Mouse (Mus musculus) neural tube, embryonic 14.5 days (tissue): ENCODE measurements at regions not wholly inside any gene's neighbourhood (a gene's known extent, or its start where the extent isn't known, plus 50 kb on each side); places are given as distances from the start of the nearest gene placed in this dataset.
A peak's percentile ranks its signal among the peaks of the same experiment; 100 is the strongest.

Experiments
- ATAC-seq: fragments of 200-750 bp; cut with Nextera tagmentation; 2 replicates; pipeline ENCODE4 v1.8.0; 2017; ENCODE audit warnings: low read depth, mild to moderate bottlenecking, moderate TSS enrichment, moderate library complexity
- H3K27ac ChIP-seq: fragments of 300-500 bp; sonication (generic); 2 replicates; pipeline ENCODE4 v1.5.1; 2014; ENCODE audit warnings: low read depth, mild to moderate bottlenecking, control low read depth, low read length, moderate library complexity, mixed read lengths
- H3K27me3 ChIP-seq: fragments of 300-500 bp; sonication (generic); 2 replicates; pipeline ENCODE4 v1.6.1; 2014; ENCODE audit warnings: low read length; ENCODE audit not compliant: control insufficient read depth, insufficient read depth
- H3K36me3 ChIP-seq: fragments of 300-500 bp; sonication (generic); 2 replicates; pipeline ENCODE4 v1.6.1; 2014; ENCODE audit warnings: low read length, mixed read lengths; ENCODE audit not compliant: control insufficient read depth, insufficient read depth
- H3K4me1 ChIP-seq: fragments of 300-500 bp; sonication (generic); 2 replicates; pipeline ENCODE4 v1.6.1; 2014; ENCODE audit warnings: low read length; ENCODE audit not compliant: control insufficient read depth, insufficient read depth
- H3K4me2 ChIP-seq: fragments of 300-500 bp; sonication (generic); 2 replicates; pipeline ENCODE4 v1.6.1; 2014; ENCODE audit warnings: mild to moderate bottlenecking, low read depth, low read length, control low read depth
- H3K4me3 ChIP-seq: fragments of 300-500 bp; sonication (generic); 2 replicates; pipeline ENCODE4 v1.5.1; 2014; ENCODE audit warnings: low read depth, low read length, control low read depth, mixed read lengths
- H3K9ac ChIP-seq: fragments of 300-500 bp; sonication (generic); replicated peaks from 2 replicates; pipeline ENCODE4 v1.6.1; 2014; ENCODE audit warnings: low read depth, mild to moderate bottlenecking, control low read depth, low read length, mixed read lengths
- H3K9me3 ChIP-seq: fragments of 300-500 bp; sonication (generic); 2 replicates; pipeline ENCODE4 v1.6.1; 2016; ENCODE audit warnings: low read length; ENCODE audit not compliant: control insufficient read depth
- WGBS: fragments of 180-500 bp; shearing (Covaris S2); extraction: QIAGEN DNeasy Blood & Tissue Kit; methylation state at CpG from one replicate; pipeline ENCODE4 v1.1.7; 2014; 5-methylcytosine and 5-hydroxymethylcytosine counted together

DNA sequence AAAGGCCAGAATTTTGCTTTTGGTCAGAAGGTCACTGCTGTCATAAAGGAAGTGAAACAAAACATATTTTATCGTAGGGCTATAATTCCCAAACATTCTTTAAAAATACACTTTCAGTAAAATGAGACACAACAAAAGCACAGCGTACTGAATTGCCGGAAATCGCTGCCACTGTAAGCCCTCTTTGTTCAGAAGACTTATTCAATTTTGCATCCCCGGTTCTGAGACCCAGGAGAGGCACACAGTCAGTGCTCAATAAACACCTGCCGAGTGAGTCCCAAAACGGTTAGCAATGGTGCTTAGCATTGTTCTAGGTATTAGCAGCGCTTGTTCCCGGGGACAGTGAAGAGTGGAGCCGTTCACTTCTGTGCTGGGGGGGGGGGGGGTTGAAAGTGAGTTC, 72.9 kb upstream of the Lmo2 start:
- H3K4me1 ChIP-seq = peaks cover 6% of the 10 kb centered on the region
- no peak overlapping the region for H3K4me2 ChIP-seq
- no peak overlapping the region for H3K4me3 ChIP-seq
- 64% methylated on average over 10 of the region's 10 CpGs for WGBS
- ATAC-seq = no peak
- H3K36me3 ChIP-seq = no peaks in the 10 kb centered on the region
- no peaks in the 10 kb centered on the region for H3K27me3 ChIP-seq
- no peaks in the 10 kb centered on the region for H3K9me3 ChIP-seq
- no peak overlapping the region for H3K27ac ChIP-seq
- H3K9ac ChIP-seq = no peak overlapping the region

GRCm38 (mm10) chr2:103888023-103888422, 69.8 kb upstream of the Lmo2 start:
- Histone ChIP-seq H3K36me3 (no peaks in the 10 kb centered on the region), H3K4me3 (no peak overlapping the region), H3K9ac (no peak overlapping the region), H3K4me1 (no peaks in the 10 kb centered on the region; the same call in 1 of the 2 replicates), H3K4me2 (no peak overlapping the region), H3K9me3 (no peaks in the 10 kb centered on the region), H3K27ac (no peak overlapping the region), H3K27me3 (no peaks in the 10 kb centered on the region)
- no peak for ATAC-seq
- WGBS = 94% methylated on average over 7 of the region's 7 CpGs

DNA sequence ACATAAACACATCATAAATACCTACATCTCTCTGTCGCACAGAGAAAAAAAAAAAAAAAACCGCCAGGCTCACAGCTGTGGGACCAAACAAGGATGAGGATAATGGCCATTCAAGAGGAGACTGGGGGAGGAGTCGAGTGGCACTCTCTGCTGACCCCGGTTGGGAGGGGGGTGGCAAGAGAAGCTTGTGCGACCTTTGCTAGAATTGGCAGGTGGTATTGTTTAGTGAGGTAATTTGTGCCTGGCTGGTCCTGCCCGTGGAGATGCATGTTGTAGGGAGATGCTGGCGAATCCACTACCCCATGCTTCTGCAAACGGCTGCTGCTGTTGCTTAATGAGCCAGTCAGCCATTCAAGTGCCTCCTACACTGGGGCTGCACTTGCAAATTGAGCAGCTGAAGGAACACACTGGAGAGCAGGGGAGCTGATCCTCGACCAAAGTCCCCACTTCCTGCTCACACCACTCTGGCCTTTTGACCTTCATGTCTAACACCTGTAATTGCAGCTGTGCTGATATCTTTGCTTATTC, 66.5 kb upstream of the Lmo2 start:
- Histone ChIP-seq H3K27ac (0 out of 2 replicates have a peak overlapping the region, but pooled peaks have one; percentile 23), H3K9ac (no peak overlapping the region)
- whole genome bisulfite sequencing = 3% methylated on average over 9 of the region's 9 CpGs

GRCm38 (mm10) chr2:103893159-103893740, 64.5 kb upstream of the Lmo2 start:
- H3K9ac ChIP-seq = no peak overlapping the region
- WGBS = 92% methylated on average over 2 of the region's 2 CpGs
- no peaks in the 10 kb centered on the region for H3K36me3 ChIP-seq
- no peak overlapping the region for H3K4me2 ChIP-seq
- no peak for ATAC-seq
- H3K27me3 ChIP-seq = no peaks in the 10 kb centered on the region
- H3K27ac ChIP-seq = no peak overlapping the region
- H3K4me3 ChIP-seq = no peak overlapping the region
- H3K4me1 ChIP-seq = no peaks in the 10 kb centered on the region; the same call in 1 of the 2 replicates
- H3K9me3 ChIP-seq = no peaks in the 10 kb centered on the region

More for the DNA sequence above, 66.5 kb upstream of the Lmo2 start:
- Histone ChIP-seq H3K9me3 (no peaks in the 10 kb centered on the region), H3K4me2 (no peak overlapping the region), H3K36me3 (no peaks in the 10 kb centered on the region), H3K4me3 (no peak overlapping the region), H3K4me1 (no peaks in the 10 kb centered on the region; the same call in 1 of the 2 replicates), H3K27me3 (no peaks in the 10 kb centered on the region)
- ATAC-seq = peak; percentile 74; the same call in 1 of the 2 replicates

DNA sequence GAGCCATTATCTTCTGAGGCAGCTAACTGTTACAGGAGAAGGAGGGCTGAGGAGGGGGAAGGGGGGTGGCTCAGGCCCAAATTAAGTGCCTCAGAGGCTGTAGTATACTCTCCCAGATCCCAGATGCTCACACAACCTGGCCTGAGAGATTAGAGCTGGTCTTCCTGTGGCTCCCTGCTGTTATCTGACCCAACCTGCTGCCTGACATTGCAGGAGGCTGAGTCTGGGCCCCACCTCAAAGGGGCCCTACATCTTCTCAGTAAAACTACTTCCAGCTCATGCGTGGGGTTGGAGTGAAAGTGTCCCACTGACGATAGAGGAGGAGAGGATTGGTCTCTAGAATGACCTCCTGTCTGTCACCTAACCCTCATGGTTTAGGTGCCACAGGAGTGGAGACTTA, 64.0 kb upstream of the Lmo2 start:
- Histone ChIP-seq H3K4me3 (no peak overlapping the region), H3K27ac (no peak overlapping the region), H3K4me1 (no peaks in the 10 kb centered on the region; the same call in 1 of the 2 replicates), H3K9me3 (no peaks in the 10 kb centered on the region), H3K9ac (no peak overlapping the region), H3K4me2 (no peak overlapping the region), H3K27me3 (no peaks in the 10 kb centered on the region), H3K36me3 (no peaks in the 10 kb centered on the region)
- no peak for ATAC-seq
- WGBS = 38% methylated on average over 2 of the region's 2 CpGs

DNA sequence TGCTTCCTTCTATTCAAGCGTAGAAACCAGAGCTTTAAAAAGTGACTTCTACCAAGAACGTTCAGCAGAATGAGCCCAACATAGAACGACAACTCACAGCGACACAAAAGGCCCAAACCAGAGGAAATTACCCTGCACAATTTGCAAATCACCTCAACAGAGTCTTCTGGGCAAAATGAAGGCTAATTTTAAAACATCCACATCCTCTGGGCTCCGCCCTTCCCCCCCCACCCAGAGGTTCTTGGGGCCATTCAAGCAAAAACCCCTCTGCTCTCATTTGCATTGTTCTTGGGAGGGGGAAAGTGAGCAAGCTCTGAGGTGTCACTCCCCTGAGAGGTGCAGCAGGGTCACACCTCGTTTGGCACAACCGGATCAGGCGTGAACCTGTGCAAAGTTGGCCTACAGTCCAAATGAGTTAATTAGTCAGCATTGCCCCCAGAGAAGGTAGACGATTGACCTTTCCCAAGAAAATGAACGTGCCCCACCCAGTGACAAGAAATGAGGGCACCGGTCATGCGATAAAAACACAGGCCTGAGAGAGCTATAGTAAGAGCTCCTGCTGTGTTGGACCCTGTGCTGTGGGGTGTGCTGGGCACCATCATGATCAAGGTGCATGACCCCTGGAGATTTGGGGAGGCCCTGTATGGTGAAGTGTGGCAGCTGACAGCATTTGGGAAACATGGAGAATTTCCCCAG, 62.7 kb upstream of the Lmo2 start:
- WGBS = 47% methylated on average over 12 of the region's 12 CpGs
- ATAC-seq = no peak
- H3K27ac ChIP-seq = no peak overlapping the region

GRCm38 (mm10) chr2:103896160-103896559, 61.6 kb upstream of the Lmo2 start:
- WGBS = 63% methylated on average over 5 of the region's 5 CpGs
- Histone ChIP-seq H3K4me3 (no peak overlapping the region), H3K4me2 (no peak overlapping the region), H3K27ac (no peak overlapping the region), H3K9ac (no peak overlapping the region), H3K36me3 (no peaks in the 10 kb centered on the region), H3K4me1 (no peaks in the 10 kb centered on the region; the same call in 1 of the 2 replicates), H3K9me3 (no peaks in the 10 kb centered on the region), H3K27me3 (no peaks in the 10 kb centered on the region)
- ATAC-seq = no peak

More for the DNA sequence above, 62.7 kb upstream of the Lmo2 start:
- no peaks in the 10 kb centered on the region; the same call in 1 of the 2 replicates for H3K4me1 ChIP-seq
- H3K27me3 ChIP-seq = no peaks in the 10 kb centered on the region
- H3K9me3 ChIP-seq = no peaks in the 10 kb centered on the region
- no peak overlapping the region for H3K9ac ChIP-seq
- H3K4me2 ChIP-seq = no peak overlapping the region
- H3K4me3 ChIP-seq = no peak overlapping the region
- no peaks in the 10 kb centered on the region for H3K36me3 ChIP-seq

GRCm38 (mm10) chr2:103896814-103897213, 61.0 kb upstream of the Lmo2 start:
- no peaks in the 10 kb centered on the region for H3K4me1 ChIP-seq
- no peak overlapping the region for H3K4me2 ChIP-seq
- H3K4me3 ChIP-seq = no peak overlapping the region
- no peak for ATAC-seq
- WGBS = 59% methylated on average over 3 of the region's 3 CpGs
- no peaks in the 10 kb centered on the region for H3K9me3 ChIP-seq
- H3K27ac ChIP-seq = no peak overlapping the region
- H3K27me3 ChIP-seq = no peaks in the 10 kb centered on the region
- H3K9ac ChIP-seq = no peak overlapping the region
- no peaks in the 10 kb centered on the region for H3K36me3 ChIP-seq

DNA sequence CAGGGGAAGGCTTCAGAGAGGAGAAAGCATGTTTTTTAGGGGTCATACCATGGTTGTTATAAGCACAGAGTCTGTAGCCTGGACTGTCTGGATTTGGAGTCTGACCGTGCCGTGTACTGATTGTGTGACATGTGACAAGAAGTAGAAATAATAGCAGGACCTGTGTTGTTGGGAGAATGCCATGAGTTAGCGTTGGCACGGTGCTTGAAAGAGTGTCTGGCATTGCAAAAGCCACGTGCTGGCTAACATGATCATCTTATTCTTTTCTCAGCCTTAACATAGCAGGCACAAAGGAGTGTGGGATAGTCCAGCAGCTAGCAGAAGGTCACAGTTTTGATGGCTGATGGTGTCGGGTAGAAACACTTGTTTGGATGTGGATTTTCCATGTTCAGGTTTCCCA, 58.1 kb upstream of the Lmo2 start:
- no peak overlapping the region for H3K4me2 ChIP-seq
- WGBS = 90% methylated on average over 6 of the region's 6 CpGs
- no peak for ATAC-seq
- H3K4me3 ChIP-seq = no peak overlapping the region
- H3K4me1 ChIP-seq = no peaks in the 10 kb centered on the region
- H3K27ac ChIP-seq = no peak overlapping the region
- no peaks in the 10 kb centered on the region for H3K36me3 ChIP-seq
- H3K27me3 ChIP-seq = no peaks in the 10 kb centered on the region
- no peak overlapping the region for H3K9ac ChIP-seq
- H3K9me3 ChIP-seq = no peaks in the 10 kb centered on the region
